Mouse (Mus musculus): Measurements from ENCODE around the gene Hoxa5. TPM values are rescaled to one million over a fixed set of nuclear protein-coding genes. Genes with fewer than 3 reads are reported as not detected.
A peak's percentile ranks its signal among the peaks of the same experiment; 100 is the strongest.

The Hoxa5 gene
- polyA plus RNA-seq, 1 experiment from 2014 or later = not detected

DNA sequence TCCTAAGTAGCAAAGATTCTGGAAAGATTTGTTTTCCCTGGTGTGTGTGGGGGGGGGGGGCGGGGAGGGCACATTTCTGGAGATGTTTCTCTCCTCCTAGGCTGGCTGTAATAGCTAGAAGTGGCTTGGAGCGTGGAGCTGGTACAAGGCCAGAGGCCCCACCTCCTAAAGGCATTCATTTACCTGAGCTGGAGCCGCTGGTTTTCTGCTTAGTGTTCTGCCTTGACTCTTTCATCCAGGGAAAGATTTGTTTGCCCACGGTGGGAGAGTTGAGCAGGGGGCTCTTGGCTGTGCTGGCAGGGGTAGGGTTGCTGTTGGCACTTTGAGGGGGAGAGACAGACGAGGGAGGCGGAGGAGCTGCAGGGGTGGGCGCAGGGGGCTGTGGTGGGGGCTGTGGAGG lies 32.4 kb downstream of the Hoxa5 start:
- peaks cover 98% of the 10 kb centered on the region for H3K27me3 ChIP-seq
- peak overlapping the region; percentile 48; the same call in 1 of the 2 replicates for H3K4me2 ChIP-seq
- ATAC-seq = no peak
- no peak overlapping the region for H3K4me3 ChIP-seq
- no peaks in the 10 kb centered on the region for H3K36me3 ChIP-seq (ENCODE audit: poor library complexity, severe bottlenecking)
- WGBS = 6% methylated on average over 6 of the region's 7 CpGs
- peaks cover 7% of the 10 kb centered on the region; the same call in 1 of the 2 replicates for H3K4me1 ChIP-seq
- H3K27ac ChIP-seq = no peak overlapping the region
- H3K9me3 ChIP-seq (replicated peaks) = no peaks in the 10 kb centered on the region
- H3K9ac ChIP-seq = no peak overlapping the region

DNA sequence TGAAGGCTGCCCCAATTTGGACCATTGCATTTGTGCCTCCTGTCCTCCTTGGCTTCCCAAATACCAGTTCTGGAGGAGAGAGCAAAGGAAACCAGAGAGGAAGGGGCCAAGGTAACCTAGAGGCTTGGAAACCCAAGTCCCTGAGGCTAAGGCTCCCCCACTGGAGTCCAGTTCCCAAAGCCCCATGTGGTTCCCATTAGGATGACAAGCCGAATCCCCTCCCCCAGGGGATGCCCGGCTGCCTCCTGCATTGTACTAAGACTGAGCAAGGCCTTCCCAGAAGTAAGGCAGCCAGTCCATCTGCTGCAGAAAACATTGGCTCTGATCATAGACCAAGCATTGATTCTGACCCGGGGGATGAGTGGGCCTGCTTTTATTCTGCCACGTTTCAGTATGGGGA lies 33.1 kb downstream of the Hoxa5 start:
- no peak overlapping the region for H3K9ac ChIP-seq
- H3K27me3 ChIP-seq = peaks cover 98% of the 10 kb centered on the region
- H3K4me1 ChIP-seq = peaks cover 7% of the 10 kb centered on the region; the same call in 1 of the 2 replicates
- no peaks in the 10 kb centered on the region for H3K9me3 ChIP-seq (replicated peaks)
- no peak for ATAC-seq
- H3K27ac ChIP-seq = no peak overlapping the region
- no peaks in the 10 kb centered on the region for H3K36me3 ChIP-seq (ENCODE audit: poor library complexity, severe bottlenecking)
- no peak overlapping the region for H3K4me2 ChIP-seq
- H3K4me3 ChIP-seq = no peak overlapping the region
- WGBS = 2% methylated on average over 4 of the region's 4 CpGs

GRCm38 (mm10) chr6:52170898-52171223 lies 33.5 kb downstream of the Hoxa5 start:
- H3K36me3 ChIP-seq (ENCODE audit: poor library complexity, severe bottlenecking) = no peaks in the 10 kb centered on the region
- H3K27me3 ChIP-seq = peaks cover 98% of the 10 kb centered on the region
- H3K27ac ChIP-seq = no peak overlapping the region
- H3K9me3 ChIP-seq (replicated peaks) = no peaks in the 10 kb centered on the region
- ATAC-seq = no peak
- H3K9ac ChIP-seq = no peak overlapping the region
- WGBS = 1% methylated on average over 5 of the region's 5 CpGs
- peaks cover 7% of the 10 kb centered on the region; the same call in 1 of the 2 replicates for H3K4me1 ChIP-seq
- no peak overlapping the region for H3K4me2 ChIP-seq
- H3K4me3 ChIP-seq = no peak overlapping the region

- peaks cover 7% of the 10 kb centered on the region; the same call in 1 of the 2 replicates for H3K4me1 ChIP-seq
- no peak overlapping the region for H3K27ac ChIP-seq
- no peak for ATAC-seq
- H3K27me3 ChIP-seq = peaks cover 98% of the 10 kb centered on the region
- no peak overlapping the region for H3K4me3 ChIP-seq
- no peak overlapping the region for H3K9ac ChIP-seq
- WGBS = under 1% methylated on average over 39 of the region's 40 CpGs
- H3K4me2 ChIP-seq = no peak overlapping the region
- H3K36me3 ChIP-seq (ENCODE audit: poor library complexity, severe bottlenecking) = no peaks in the 10 kb centered on the region
- H3K9me3 ChIP-seq (replicated peaks) = no peaks in the 10 kb centered on the region
Measured at GRCm38 (mm10) chr6:52170166-52170897, 34.1 kb downstream of the Hoxa5 start.

DNA sequence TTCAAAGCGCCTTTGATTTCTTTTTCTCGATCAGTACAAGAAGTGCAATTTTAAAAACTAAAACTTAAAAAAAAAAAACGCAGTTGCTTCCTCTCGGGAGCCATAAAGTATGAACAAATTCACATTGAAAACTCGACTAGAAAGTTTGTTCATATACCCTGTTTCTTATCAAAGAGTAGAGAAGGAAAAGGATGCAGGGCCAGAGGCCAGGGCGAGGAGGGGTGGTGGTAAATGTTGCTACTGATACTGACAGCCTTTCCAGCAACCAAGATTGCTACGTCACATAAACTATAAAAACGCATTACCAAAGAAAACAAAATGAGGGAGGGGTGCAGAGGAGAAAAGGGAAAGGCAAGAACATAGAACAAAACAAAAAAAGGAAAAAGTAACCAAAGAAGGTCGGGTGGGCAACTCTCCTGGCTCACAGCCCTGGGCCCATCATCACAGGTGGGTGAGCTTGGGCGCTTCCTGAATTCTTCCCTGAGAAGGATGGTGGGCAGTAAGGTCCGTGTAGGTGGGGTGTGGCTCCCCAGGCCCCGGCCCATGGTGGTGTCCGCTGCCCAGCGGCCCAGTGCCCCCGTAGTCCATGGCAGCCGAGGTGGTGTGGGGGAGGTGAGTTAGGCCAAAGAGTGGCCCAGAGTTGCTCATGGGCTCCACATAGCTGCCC lies 34.8 kb downstream of the Hoxa5 start:
- Histone ChIP-seq H3K27me3 (peaks cover 98% of the 10 kb centered on the region), H3K9ac (no peak overlapping the region), H3K27ac (no peak overlapping the region)

GRCm38 (mm10) chr6:52168191-52169055 lies 36.0 kb downstream of the Hoxa5 start:
- Histone ChIP-seq H3K27me3 (peaks cover 99% of the 10 kb centered on the region), H3K4me2 (no peak overlapping the region), H3K4me3 (no peak overlapping the region), H3K9ac (no peak overlapping the region), H3K36me3 (ENCODE audit: poor library complexity, severe bottlenecking) (no peaks in the 10 kb centered on the region), H3K27ac (no peak overlapping the region), H3K9me3 (replicated peaks) (no peaks in the 10 kb centered on the region), H3K4me1 (peaks cover 7% of the 10 kb centered on the region; the same call in 1 of the 2 replicates)
- ATAC-seq = no peak
- 1% methylated on average over 42 of the region's 42 CpGs for WGBS

More for the DNA sequence above, 34.8 kb downstream of the Hoxa5 start:
- WGBS = 4% methylated on average over 16 of the region's 16 CpGs
- no peak for ATAC-seq
- peaks cover 7% of the 10 kb centered on the region; the same call in 1 of the 2 replicates for H3K4me1 ChIP-seq
- H3K36me3 ChIP-seq (ENCODE audit: poor library complexity, severe bottlenecking) = no peaks in the 10 kb centered on the region
- H3K4me2 ChIP-seq = no peak overlapping the region
- no peaks in the 10 kb centered on the region for H3K9me3 ChIP-seq (replicated peaks)
- H3K4me3 ChIP-seq = no peak overlapping the region

- Histone ChIP-seq H3K4me3 (no peak overlapping the region), H3K4me2 (no peak overlapping the region), H3K9ac (no peak overlapping the region), H3K36me3 (ENCODE audit: poor library complexity, severe bottlenecking) (no peaks in the 10 kb centered on the region), H3K9me3 (replicated peaks) (no peaks in the 10 kb centered on the region), H3K27ac (no peak overlapping the region), H3K4me1 (peaks cover 6% of the 10 kb centered on the region; the same call in 1 of the 2 replicates), H3K27me3 (peaks cover 99% of the 10 kb centered on the region)
- WGBS = 1% methylated on average over 14 of the region's 14 CpGs
- ATAC-seq = no peak
Measured at GRCm38 (mm10) chr6:52167736-52168161, 36.6 kb downstream of the Hoxa5 start.

GRCm38 (mm10) chr6:52167176-52167575 lies 37.2 kb downstream of the Hoxa5 start:
- WGBS = 3% methylated on average over 1 of the region's 1 CpGs
- peaks cover 99% of the 10 kb centered on the region for H3K27me3 ChIP-seq
- H3K4me2 ChIP-seq = no peak overlapping the region

GRCm38 (mm10) chr6:52166431-52167077 lies 37.8 kb downstream of the Hoxa5 start:
- Histone ChIP-seq H3K9ac (no peak overlapping the region), H3K27ac (no peak overlapping the region), H3K27me3 (peaks cover 99% of the 10 kb centered on the region), H3K4me2 (no peak overlapping the region), H3K9me3 (replicated peaks) (no peaks in the 10 kb centered on the region), H3K36me3 (ENCODE audit: poor library complexity, severe bottlenecking) (no peaks in the 10 kb centered on the region), H3K4me3 (no peak overlapping the region), H3K4me1 (no peaks in the 10 kb centered on the region)
- ATAC-seq = no peak
- WGBS = 6% methylated on average over 4 of the region's 4 CpGs

More at GRCm38 (mm10) chr6:52167176-52167575, 37.2 kb downstream of the Hoxa5 start:
- no peaks in the 10 kb centered on the region for H3K9me3 ChIP-seq (replicated peaks)
- H3K36me3 ChIP-seq (ENCODE audit: poor library complexity, severe bottlenecking) = no peaks in the 10 kb centered on the region
- H3K27ac ChIP-seq = no peak overlapping the region
- no peak for ATAC-seq
- no peak overlapping the region for H3K4me3 ChIP-seq
- no peak overlapping the region for H3K9ac ChIP-seq
- H3K4me1 ChIP-seq = no peaks in the 10 kb centered on the region; the same call in 1 of the 2 replicates

DNA sequence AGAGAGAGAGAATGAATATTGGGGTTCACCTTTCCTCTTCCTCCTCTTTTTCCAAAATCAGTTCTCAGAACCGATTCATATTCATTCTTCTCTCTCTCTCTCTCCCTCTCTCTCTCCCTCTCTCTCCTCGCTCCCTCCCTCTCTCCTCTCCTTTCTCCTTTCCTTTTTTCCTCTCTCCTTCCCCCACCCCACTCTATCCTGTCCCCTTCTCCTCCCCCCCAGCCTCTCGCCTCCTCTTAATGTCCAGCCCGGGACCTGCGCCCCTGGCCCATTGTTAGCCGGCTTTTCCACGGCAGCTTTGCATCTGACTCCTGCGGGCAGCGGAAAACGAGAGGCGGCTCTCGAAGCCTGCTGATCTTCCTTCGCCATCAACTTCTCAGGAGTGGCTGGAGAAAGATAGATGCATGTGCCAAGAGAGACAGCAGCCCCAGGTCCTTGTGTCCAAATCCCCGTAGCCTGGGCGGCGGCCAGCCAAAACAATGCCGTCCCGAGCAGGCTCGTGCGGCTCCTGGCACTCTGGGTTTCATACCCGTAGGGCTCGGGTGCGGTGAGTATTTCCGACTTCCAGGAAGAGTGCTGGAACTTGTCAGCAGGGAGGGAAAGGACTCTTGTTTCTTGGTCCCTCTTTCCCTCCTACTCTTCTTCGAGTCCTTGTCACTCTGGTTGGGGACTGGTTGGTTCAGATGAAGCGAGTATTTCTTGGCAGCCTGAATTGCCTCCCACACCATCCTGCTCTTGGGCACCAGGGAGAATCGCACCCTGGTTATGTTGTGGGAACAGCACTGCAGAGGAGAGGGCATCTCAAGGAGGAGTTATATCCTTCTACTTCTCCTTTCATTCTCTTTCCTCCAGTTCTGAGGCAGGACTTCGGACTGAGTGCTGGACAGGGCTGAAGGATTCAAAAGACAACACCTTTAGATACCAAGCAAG lies 38.7 kb downstream of the Hoxa5 start:
- WGBS = under 1% methylated on average over 28 of the region's 28 CpGs
- H3K27ac ChIP-seq = no peak overlapping the region
- H3K27me3 ChIP-seq = peaks cover 99% of the 10 kb centered on the region
- no peaks in the 10 kb centered on the region for H3K36me3 ChIP-seq (ENCODE audit: poor library complexity, severe bottlenecking)
- H3K4me1 ChIP-seq = 0 out of 2 replicates have a peak, but pooled peaks cover 1% of the 10 kb centered on the region
- H3K4me3 ChIP-seq = no peak overlapping the region
- no peak for ATAC-seq
- H3K9ac ChIP-seq = no peak overlapping the region
- H3K4me2 ChIP-seq = no peak overlapping the region
- H3K9me3 ChIP-seq (replicated peaks) = no peaks in the 10 kb centered on the region
